Mouse (Mus musculus): ENCODE results near the gene Serinc1.
"Not testable (repeated sequence)": the region's sequence is repeated elsewhere in the genome, so short reads cannot be mapped to it uniquely, and the experiment has no call there.

The Serinc1 gene

GRCm38 (mm10) chr10:57532218-57533101, at the start of gene Serinc1:
TSS of gene Serinc1 (minus strand) at chr10:57532530.
- in situ Hi-C loops (cut with MseI, MboI) = no loop called here

GRCm38 (mm10) chr10:57576721-57577120, 44.4 kb upstream of the Serinc1 start:
- in situ Hi-C loops (cut with MseI, MboI) = no loop called here

GRCm38 (mm10) chr10:57572130-57572529, 39.8 kb upstream of the Serinc1 start:
- in situ Hi-C loops (cut with MseI, MboI) = no loop called here

GRCm38 (mm10) chr10:57571211-57571730, 38.9 kb upstream of the Serinc1 start:
- in situ Hi-C loops (cut with MseI, MboI) = no loop called here

GRCm38 (mm10) chr10:57569023-57569931, 36.9 kb upstream of the Serinc1 start:
- in situ Hi-C loops (cut with MseI, MboI) = no loop called here

GRCm38 (mm10) chr10:57566221-57566620, 33.9 kb upstream of the Serinc1 start:
- in situ Hi-C loops (cut with MseI, MboI) = no loop called here

GRCm38 (mm10) chr10:57557597-57557996, 25.3 kb upstream of the Serinc1 start:
- in situ Hi-C loops (cut with MseI, MboI) = no loop called here

- in situ Hi-C loops (cut with MseI, MboI) = no loop called here
These were observed 21.4 kb upstream of the Serinc1 start for GRCm38 (mm10) chr10:57553719-57554118.

- in situ Hi-C loops (cut with MseI, MboI) = no loop called here
These were observed 17.3 kb upstream of the Serinc1 start for GRCm38 (mm10) chr10:57549631-57550030.

- in situ Hi-C loops (cut with MseI, MboI) = not testable (repeated sequence)
These were observed 11.6 kb upstream of the Serinc1 start for GRCm38 (mm10) chr10:57543890-57544289.

- in situ Hi-C loops (cut with MseI, MboI) = no loop called here
These were observed 613 bp downstream of the Serinc1 start for GRCm38 (mm10) chr10:57531616-57532217.

GRCm38 (mm10) chr10:57531076-57531475, 1.3 kb downstream of the Serinc1 start:
- in situ Hi-C loops (cut with MseI, MboI) = no loop called here

GRCm38 (mm10) chr10:57526469-57526868, 5.9 kb downstream of the Serinc1 start:
- in situ Hi-C loops (cut with MseI, MboI) = no loop called here

GRCm38 (mm10) chr10:57515278-57515677, 17.1 kb downstream of the Serinc1 start:
- in situ Hi-C loops (cut with MseI, MboI) = no loop called here

GRCm38 (mm10) chr10:57514616-57515015, 17.7 kb downstream of the Serinc1 start:
- in situ Hi-C loops (cut with MseI, MboI) = no loop called here

GRCm38 (mm10) chr10:57499414-57500156, 32.7 kb downstream of the Serinc1 start:
- in situ Hi-C loops (cut with MseI, MboI) = no loop called here

GRCm38 (mm10) chr10:57492050-57492449, 40.3 kb downstream of the Serinc1 start:
- in situ Hi-C loops (cut with MseI, MboI) = no loop called here

- in situ Hi-C loops (cut with MseI, MboI) = no loop called here
These were observed 43.7 kb downstream of the Serinc1 start for GRCm38 (mm10) chr10:57488591-57488990.

- in situ Hi-C loops (cut with MseI, MboI) = no loop called here
These were observed 45.1 kb downstream of the Serinc1 start for GRCm38 (mm10) chr10:57487201-57487600.

- in situ Hi-C loops (cut with MseI, MboI) = no loop called here
These were observed 45.7 kb downstream of the Serinc1 start for GRCm38 (mm10) chr10:57486542-57487071.
